Mouse (Mus musculus) lung, postnatal 0 days (tissue): ENCODE measurements around the gene Glt8d2.

Experiments
- CTCF ChIP-seq: IDR thresholded peaks from 2 replicates; pipeline ENCODE4 v1.5.1; 2016; ENCODE audit warnings: antibody characterized with exemption, mild to moderate bottlenecking
- EP300 ChIP-seq: IDR thresholded peaks from 2 replicates; pipeline ENCODE4 v1.6.1; 2016; ENCODE audit warnings: antibody characterized with exemption, mild to moderate bottlenecking, control low read depth

DNA sequence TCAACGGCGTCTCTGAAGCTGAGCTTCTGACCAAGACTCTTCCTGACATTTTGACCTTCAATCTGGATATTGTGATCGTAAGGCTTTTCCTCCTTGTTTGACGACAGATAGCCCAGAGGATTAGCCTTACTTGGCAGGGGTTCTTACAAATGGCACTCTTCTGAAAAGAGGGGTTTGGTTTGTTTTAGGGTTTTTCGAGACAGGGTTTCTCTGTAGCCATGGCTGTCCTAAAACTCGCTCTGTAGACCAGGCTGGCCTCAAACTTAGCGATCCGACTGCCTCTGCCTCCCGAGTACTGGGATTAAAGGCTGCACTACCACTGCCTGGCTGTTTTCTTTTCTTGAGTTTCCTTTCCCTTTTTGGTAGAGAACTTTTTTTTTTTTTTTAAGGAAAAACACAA lies 49.0 kb downstream of the Glt8d2 start:
- TF ChIP-seq EP300 (no peak), CTCF (no peak)
